Mouse (Mus musculus): ENCODE measurements at regions not wholly inside any gene's neighbourhood (a gene's known extent, or its start where the extent isn't known, plus 50 kb on each side); places are given as distances from the start of the nearest gene placed in this dataset.

GRCm38 (mm10) chr8:67598687-67599086 lies 75.0 kb downstream of the Nat3 start:
- DNase-seq (ENCODE audit: low spot score in 2 of 2), result no peak

GRCm38 (mm10) chr8:67622213-67622612 lies 98.6 kb downstream of the Nat3 start:
- DNase-seq (ENCODE audit: low spot score in 2 of 2), result no peak

GRCm38 (mm10) chr8:67631691-67632090 lies 108.0 kb downstream of the Nat3 start:
- DNase-seq (ENCODE audit: low spot score in 2 of 2), result peak; percentile 62 to 76

GRCm38 (mm10) chr8:67632290-67632689 lies 108.6 kb downstream of the Nat3 start:
- DNase-seq (ENCODE audit: low spot score in 2 of 2), result no peak

Small RNA genes in the stretch of these regions (microRNA-seq; reads per million reads assigned to microRNA genes)
- 0 reads per million in 2 experiments for gene Gm44391
